Mouse (Mus musculus) adrenal gland, adult 8-10 months (tissue): ENCODE data around the gene Map2k7. TPM values are rescaled to one million over a fixed set of nuclear protein-coding genes. Genes with fewer than 3 reads are reported as not detected.
A peak's percentile ranks its signal among the peaks of the same experiment; 100 is the strongest.

Experiments
- DNase-seq: peaks from one replicate; pipeline ENCODE4 v3.0.0; 2022
- total RNA-seq, 4 experiments: library from RNA; stranded (reverse); gene quantifications; 2 replicates each; pipeline ENCODE4 v1.2.4; 2022

Map2k7 gene
- total RNA-seq, 4 experiments from 2014 or later = 90.9 to 127 (median 124) TPM

DNA sequence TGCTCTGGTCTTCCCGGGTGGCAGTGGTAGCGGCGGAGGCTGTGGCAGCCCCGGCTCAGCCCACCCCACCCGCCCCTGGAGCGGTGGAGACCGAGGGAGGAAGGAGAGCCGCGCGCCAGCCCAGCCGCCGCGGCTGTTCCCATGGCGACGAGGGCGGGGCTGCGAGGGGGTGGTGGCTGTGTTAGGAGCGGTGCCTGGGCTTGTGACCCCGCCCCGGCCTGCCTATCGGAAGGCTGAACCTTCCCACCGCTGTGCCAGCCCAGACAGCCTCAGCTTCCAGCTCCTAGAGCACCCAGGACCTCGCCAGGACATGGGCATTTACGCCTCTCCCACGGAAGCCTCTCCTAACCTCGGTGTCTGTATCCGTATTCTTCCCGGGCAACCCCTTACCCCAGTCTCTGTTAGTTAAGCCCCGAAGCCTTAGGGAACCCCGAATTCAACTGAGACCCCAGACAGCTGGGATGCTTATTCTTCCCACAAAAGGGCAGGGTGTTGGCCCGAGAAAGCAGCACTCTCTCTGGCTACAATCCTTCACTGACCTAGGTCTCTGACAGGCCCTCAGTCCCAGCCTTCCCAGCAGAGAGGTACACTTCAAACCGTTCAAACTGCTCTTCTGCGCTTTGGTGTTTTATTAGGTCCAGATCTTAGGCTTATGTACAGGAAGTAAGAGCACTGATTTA lies 20.7 kb downstream of the Map2k7 start, which contains the start of gene Ctxn1:
Gene Ctxn1, minus strand, starts transcription at position 150 of the 680 bp plus-strand sequence.
- peak; percentile 92 for DNase-seq

DNA sequence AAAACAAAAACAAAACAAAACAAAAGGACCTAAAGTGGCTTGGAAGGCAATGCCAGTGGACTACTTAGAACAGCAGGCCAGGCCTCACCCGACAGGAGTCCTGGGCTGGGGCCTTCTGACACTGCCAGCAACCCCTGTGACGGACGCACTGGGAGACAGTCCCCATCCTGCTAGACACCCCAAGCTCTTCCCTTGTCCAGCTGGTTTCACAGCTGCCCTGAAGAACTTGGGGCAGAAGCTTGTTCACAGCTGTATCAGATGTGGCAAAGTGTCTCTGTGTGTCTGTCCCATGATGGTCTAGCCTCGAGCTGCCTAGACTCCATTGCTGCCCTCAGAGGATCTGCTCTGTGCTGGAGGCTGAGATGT lies 21.2 kb downstream of the Map2k7 start:
- no peak for DNase-seq

- DNase-seq = no peak
These were observed 24.7 kb downstream of the Map2k7 start for GRCm38 (mm10) chr8:4263105-4263791.

DNA sequence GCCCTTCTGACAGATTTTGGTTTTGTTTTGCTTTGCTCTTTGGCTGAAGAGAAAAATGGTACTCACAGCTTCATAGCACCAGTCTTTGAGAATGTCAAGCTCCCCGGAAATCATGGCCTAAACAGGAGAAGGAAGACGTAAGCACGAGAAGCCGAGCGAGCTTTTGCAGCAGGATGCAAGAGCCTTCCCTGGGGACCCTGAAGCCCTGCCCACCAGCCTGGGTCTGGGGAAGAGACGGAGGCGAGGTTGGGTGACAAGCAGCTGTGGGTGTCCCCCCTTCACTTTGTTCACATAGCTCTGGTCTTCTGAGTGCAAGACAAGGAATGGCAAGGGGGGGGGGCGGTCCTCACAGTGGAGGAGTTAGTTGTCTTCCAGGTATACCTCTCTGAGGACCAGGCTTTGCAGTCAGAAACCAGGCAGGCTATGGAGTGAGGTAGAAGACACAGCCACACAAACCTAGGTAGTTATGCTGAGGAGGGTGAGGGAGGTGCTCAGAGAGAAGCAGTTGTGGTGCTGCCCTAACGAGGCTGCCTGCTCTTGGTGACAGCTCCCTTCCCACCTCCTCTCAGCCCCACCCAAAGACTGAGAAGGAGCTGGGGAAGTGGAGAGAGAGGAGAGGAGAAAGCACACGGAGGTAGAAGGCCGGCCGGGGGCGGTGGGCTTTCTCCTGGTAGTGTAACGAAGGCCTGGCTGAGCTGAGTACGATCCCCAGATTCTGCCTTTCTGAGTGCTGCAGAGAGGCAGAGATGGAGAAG lies 26.8 kb downstream of the Map2k7 start:
- DNase-seq = no peak

GRCm38 (mm10) chr8:4267627-4268026 lies 29.1 kb downstream of the Map2k7 start:
- DNase-seq = peak; percentile 9

DNA sequence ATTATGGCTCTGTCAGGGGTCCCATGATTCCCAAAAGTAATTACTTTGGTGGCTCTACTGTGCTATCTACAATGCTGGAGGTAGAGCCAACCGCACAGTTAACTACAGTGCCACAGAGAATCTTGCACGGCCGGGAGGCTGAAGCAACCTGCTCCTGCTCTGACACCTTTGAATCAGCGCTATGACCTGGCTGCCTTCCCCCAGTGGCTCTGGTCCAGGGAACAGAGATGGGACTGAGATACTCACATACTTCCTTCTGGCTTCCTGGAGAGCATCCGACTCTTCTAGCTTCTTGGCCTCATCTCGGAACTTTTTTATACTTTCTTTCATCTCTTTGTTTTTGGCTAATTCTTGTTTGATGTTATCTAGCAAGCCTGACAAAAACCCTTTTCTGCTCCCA lies 31.1 kb downstream of the Map2k7 start:
- no peak for DNase-seq

GRCm38 (mm10) chr8:4275275-4276110 lies 37.0 kb downstream of the Map2k7 start, which contains the start of gene Timm44:
Gene Timm44, minus strand, starts transcription at chr8:4275913.
- DNase-seq = peak; percentile 95

- no peak for DNase-seq
These were observed 37.5 kb downstream of the Map2k7 start for GRCm38 (mm10) chr8:4276111-4276465.

DNA sequence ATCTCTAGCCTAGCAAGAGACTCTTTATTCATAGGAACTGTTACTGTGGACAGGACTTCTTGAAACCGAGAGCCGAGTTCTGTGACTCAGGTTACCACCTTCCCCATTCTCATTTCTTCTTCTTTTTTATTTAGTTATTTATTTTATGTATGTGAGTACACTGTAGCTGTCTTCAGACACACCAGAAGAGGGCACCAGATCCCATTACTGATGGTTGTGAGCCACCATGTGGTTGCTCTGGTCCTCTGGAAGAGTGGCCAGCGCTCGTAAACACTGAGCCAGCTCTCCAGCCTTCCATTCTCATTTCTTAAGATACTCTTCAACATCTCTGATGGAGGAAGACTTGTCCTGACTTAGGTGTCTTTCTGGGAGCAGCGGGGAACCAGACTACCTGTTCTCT lies 54.2 kb downstream of the Map2k7 start:
- DNase-seq = no peak

Other genes starting within 250 kb of the Map2k7 start
- 1 to 10 TPM; 1.2 to 4.3 (median 2.1) TPM for gene Cd209f, start 132.9 kb upstream of the Map2k7 start, total RNA-seq
- 1 to 10 TPM in 1 of 4 experiments, under 1 TPM in 3; 0.35 to 1.2 (median 0.67) TPM for gene Cd209g, start 104.6 kb upstream of the Map2k7 start, total RNA-seq
- 10 to 100 TPM; 40.0 to 81.6 (median 54.5) TPM for gene Evi5l, start 72.2 kb upstream of the Map2k7 start, total RNA-seq
- gene Prr36, start 21.3 kb upstream of the Map2k7 start, total RNA-seq = 10 to 100 TPM in 2 of 4 experiments, 1 to 10 TPM in 2; 5.8 to 12.8 (median 9.8) TPM
- gene Lrrc8e, start 11.9 kb upstream of the Map2k7 start, total RNA-seq = 10 to 100 TPM; 27.4 to 59.1 (median 32.8) TPM
- 1 to 10 TPM; 1.0 to 7.5 (median 3.6) TPM for gene Gm49320, start 125 bp downstream of the Map2k7 start, total RNA-seq
- gene Tgfbr3l, start 9.5 kb downstream of the Map2k7 start, total RNA-seq = 10 to 100 TPM in 3 of 4 experiments, 1 to 10 TPM in 1; 8.9 to 50.3 (median 28.2) TPM
- 10 to 100 TPM; 32.5 to 39.9 (median 35.6) TPM for gene Snapc2, start 14.3 kb downstream of the Map2k7 start, total RNA-seq
- gene Ctxn1, start 20.5 kb downstream of the Map2k7 start, total RNA-seq = 10 to 100 TPM in 2 of 4 experiments, 1 to 10 TPM in 2; 6.9 to 13.5 (median 11.0) TPM
- 100 to 1,000 TPM in 2 of 4 experiments, 10 to 100 TPM in 2; 89.7 to 126 (median 102) TPM for gene Timm44, start 37.2 kb downstream of the Map2k7 start, total RNA-seq
- 10 to 100 TPM; 16.2 to 23.5 (median 16.9) TPM for gene Ccl25, start 86.5 kb downstream of the Map2k7 start, total RNA-seq
- gene Elavl1, start 86.7 kb downstream of the Map2k7 start, total RNA-seq = 100 to 1,000 TPM in 1 of 4 experiments, 10 to 100 TPM in 3; 77.7 to 108 (median 85.4) TPM